Mouse (Mus musculus) small intestine, adult 2 months (tissue): Measurements from ENCODE around the gene G6pc2. TPM values are rescaled to one million over a fixed set of nuclear protein-coding genes. Genes with fewer than 3 reads are reported as not detected.

Experiments
- H3K27ac ChIP-seq: fragments of 200-500 bp; 2 replicates; pipeline ENCODE4 v1.5.1; 2012; ENCODE audit warnings: low read depth, low read length, control low read depth, inconsistent platforms; ENCODE audit not compliant: insufficient read depth
- H3K27me3 ChIP-seq: fragments of 200-500 bp; 2 replicates; pipeline ENCODE4 v1.6.1; 2012; ENCODE audit warnings: mild to moderate bottlenecking, moderate library complexity, low read length, inconsistent platforms; ENCODE audit not compliant: control insufficient read depth, insufficient read depth
- H3K36me3 ChIP-seq: fragments of 200-500 bp; 2 replicates; pipeline ENCODE4 v1.6.1; 2012; ENCODE audit warnings: mild to moderate bottlenecking, low read length, control low read depth, inconsistent platforms; ENCODE audit not compliant: control insufficient read depth, insufficient read depth
- H3K4me1 ChIP-seq: fragments of 200-500 bp; 2 replicates; pipeline ENCODE4 v1.6.1; 2012; ENCODE audit warnings: low read length, inconsistent platforms, mixed read lengths; ENCODE audit not compliant: control insufficient read depth, insufficient read depth, insufficient read length
- H3K4me3 ChIP-seq: fragments of 200-500 bp; 2 replicates; pipeline ENCODE4 v1.5.1; 2012; ENCODE audit warnings: low read depth, mild to moderate bottlenecking, control low read depth, inconsistent platforms, low read length, moderate library complexity
- CTCF ChIP-seq: fragments of 200-500 bp; IDR thresholded peaks from 2 replicates; pipeline ENCODE4 v1.5.1; 2012; ENCODE audit warnings: low read depth, mild to moderate bottlenecking, control low read depth, inconsistent platforms, low read length, moderate library complexity, mixed read lengths; ENCODE audit not compliant: insufficient replicate concordance, insufficient read length; ENCODE audit errors: extremely low read depth
- POLR2A ChIP-seq: fragments of 200-500 bp; IDR thresholded peaks from 2 replicates; pipeline ENCODE4 v1.6.1; 2012; ENCODE audit warnings: low read depth, mild to moderate bottlenecking, control low read depth, inconsistent platforms, low read length, moderate library complexity
- WGBS: fragments of 180-500 bp; shearing (Covaris S2); methylation state at CpG from one replicate; pipeline ENCODE4 v1.1.7; 2018; 5-methylcytosine and 5-hydroxymethylcytosine counted together
- polyA plus RNA-seq: library from polyadenylated mRNA; depleted of rRNA; stranded (reverse); fragments of >200 nt; gene quantifications from 2 replicates; pipeline ENCODE4 v1.2.3, GENCODE M21; 2012; rRNA removed

The G6pc2 gene
- 0.05 TPM in 1 of 2 replicates, not detected in the other for polyA plus RNA-seq

GRCm38 (mm10) chr2:69210773-69211172 lies at the start of gene G6pc2:
TSS of gene G6pc2 (plus strand) at chr2:69211073.
- TF ChIP-seq POLR2A, result no peak
- TF ChIP-seq CTCF, result no peak
- H3K4me3 ChIP-seq, result no peak within 1 kb of the TSS
- WGBS, result 77% methylated on average over 7 of the region's 7 CpGs

GRCm38 (mm10) chr2:69170395-69171077 lies 40.3 kb upstream of the G6pc2 start:
- TF ChIP-seq CTCF, result no peak
- no peak for TF ChIP-seq POLR2A
- H3K4me1 ChIP-seq, result no peaks in the 10 kb centered on the region
- H3K27ac ChIP-seq, result no peak overlapping the region
- peaks cover 26% of the 10 kb centered on the region for H3K36me3 ChIP-seq
- no peak overlapping the region for H3K4me3 ChIP-seq
- 72% methylated on average over 9 of the region's 9 CpGs for WGBS
- no peaks in the 10 kb centered on the region for H3K27me3 ChIP-seq

More at GRCm38 (mm10) chr2:69210773-69211172, at the start of gene G6pc2:
- H3K36me3 ChIP-seq, result no peaks in the 10 kb centered on the region
- peaks cover 2% of the 10 kb centered on the region; the same call in 1 of the 2 replicates for H3K4me1 ChIP-seq
- no peaks in the 10 kb centered on the region for H3K27me3 ChIP-seq
- no peak within 1 kb of the TSS for H3K27ac ChIP-seq

DNA sequence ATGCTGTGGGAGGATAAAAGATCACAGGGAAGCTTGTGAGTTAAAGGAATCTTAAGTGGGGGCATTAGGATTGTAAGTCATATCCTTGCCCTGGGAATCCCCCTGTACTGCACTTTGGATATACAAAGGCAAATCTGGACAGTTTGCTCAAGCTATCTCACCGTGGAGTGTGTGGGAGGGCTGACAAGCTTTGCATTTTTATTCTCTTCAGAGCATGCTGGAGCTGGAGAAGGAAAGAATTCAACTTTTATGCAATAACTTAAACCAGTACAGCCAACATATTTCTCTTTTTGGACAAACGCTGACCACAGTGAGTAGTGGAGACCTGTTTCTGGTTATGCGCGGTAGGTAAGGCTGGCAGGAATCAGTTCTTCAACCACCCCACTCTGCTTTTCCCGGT lies 35.6 kb upstream of the G6pc2 start:
- H3K4me3 ChIP-seq, result no peak overlapping the region
- 80% methylated on average over 5 of the region's 5 CpGs for WGBS

GRCm38 (mm10) chr2:69179721-69180120 lies 31.2 kb upstream of the G6pc2 start:
- Histone ChIP-seq H3K36me3 (peaks cover 43% of the 10 kb centered on the region), H3K4me1 (no peaks in the 10 kb centered on the region), H3K4me3 (no peak overlapping the region), H3K27ac (no peak overlapping the region), H3K27me3 (no peaks in the 10 kb centered on the region)
- no peak for TF ChIP-seq CTCF
- no peak for TF ChIP-seq POLR2A
- WGBS, result 89% methylated on average over 4 of the region's 4 CpGs

More for the DNA sequence above, 35.6 kb upstream of the G6pc2 start:
- no peaks in the 10 kb centered on the region for H3K27me3 ChIP-seq
- H3K36me3 ChIP-seq, result peaks cover 25% of the 10 kb centered on the region
- H3K4me1 ChIP-seq, result no peaks in the 10 kb centered on the region
- TF ChIP-seq CTCF (no peak), POLR2A (no peak)
- no peak overlapping the region for H3K27ac ChIP-seq

DNA sequence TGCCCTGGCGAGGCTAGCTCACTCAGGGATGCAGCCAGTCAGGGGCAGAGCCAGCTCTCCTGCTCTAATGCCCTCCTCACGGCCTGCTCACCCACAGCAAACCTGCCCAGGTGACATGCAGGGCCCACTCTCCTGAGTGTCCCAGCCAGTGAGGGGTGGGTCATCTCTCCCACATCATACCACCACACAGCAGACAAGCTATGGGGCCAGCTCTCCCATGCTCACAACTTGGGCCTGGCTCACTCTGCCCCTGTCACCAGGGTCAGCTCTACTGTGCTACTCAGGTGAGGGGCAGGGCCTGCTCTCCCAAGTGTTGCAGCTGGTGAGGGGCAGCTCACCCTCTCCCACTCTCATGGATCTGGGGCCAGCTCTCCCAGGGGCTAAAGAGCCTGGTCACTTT lies 22.9 kb upstream of the G6pc2 start:
- no peaks in the 10 kb centered on the region for H3K27me3 ChIP-seq
- H3K27ac ChIP-seq, result no peak overlapping the region
- H3K4me1 ChIP-seq, result no peaks in the 10 kb centered on the region
- peaks cover 29% of the 10 kb centered on the region for H3K36me3 ChIP-seq
- TF ChIP-seq POLR2A, result no peak
- TF ChIP-seq CTCF, result no peak
- H3K4me3 ChIP-seq, result no peak overlapping the region
- WGBS, result 92% methylated on average over 2 of the region's 2 CpGs

DNA sequence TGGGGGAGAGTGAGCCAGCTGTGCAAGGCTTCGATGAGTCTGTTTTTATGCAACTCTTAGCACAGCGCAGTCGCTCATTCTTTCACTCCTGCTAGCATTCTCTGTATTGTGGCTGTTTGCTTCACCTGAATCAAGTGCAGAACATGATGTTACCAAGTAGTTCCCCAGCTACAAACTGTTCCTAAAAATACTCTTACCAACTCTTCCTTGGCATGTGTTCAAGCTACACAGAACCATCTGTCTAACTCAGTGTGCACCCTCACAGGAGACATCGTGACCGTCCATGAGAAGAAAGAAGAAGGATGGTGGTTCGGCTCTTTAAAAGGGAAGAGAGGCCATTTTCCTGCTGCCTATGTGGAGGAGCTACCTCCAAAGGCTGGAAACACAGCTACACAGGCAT lies 22.1 kb upstream of the G6pc2 start:
- no peaks in the 10 kb centered on the region for H3K27me3 ChIP-seq
- TF ChIP-seq CTCF (no peak), POLR2A (no peak)
- peaks cover 26% of the 10 kb centered on the region for H3K36me3 ChIP-seq
- no peak overlapping the region for H3K4me3 ChIP-seq
- no peak overlapping the region for H3K27ac ChIP-seq
- no peaks in the 10 kb centered on the region for H3K4me1 ChIP-seq
- 84% methylated on average over 6 of the region's 6 CpGs for WGBS

- Histone ChIP-seq H3K4me3 (no peak overlapping the region), H3K4me1 (no peaks in the 10 kb centered on the region), H3K27ac (no peak overlapping the region), H3K27me3 (no peaks in the 10 kb centered on the region), H3K36me3 (peaks cover 27% of the 10 kb centered on the region)
- WGBS, result 89% methylated on average over 4 of the region's 4 CpGs
- TF ChIP-seq POLR2A, result no peak
Observed at GRCm38 (mm10) chr2:69189222-69189621, 21.7 kb upstream of the G6pc2 start.

- TF ChIP-seq POLR2A (no peak), CTCF (no peak)
- Histone ChIP-seq H3K4me3 (no peak overlapping the region), H3K27ac (no peak overlapping the region), H3K36me3 (peaks cover 19% of the 10 kb centered on the region), H3K4me1 (no peaks in the 10 kb centered on the region), H3K27me3 (no peaks in the 10 kb centered on the region)
- WGBS, result 74% methylated on average over 5 of the region's 5 CpGs
Observed at GRCm38 (mm10) chr2:69191059-69191458, 19.8 kb upstream of the G6pc2 start.
